Mouse (Mus musculus): ENCODE data around the gene Dnmt3b.
A peak's percentile ranks its signal among the peaks of the same experiment; 100 is the strongest.

The Dnmt3b gene

DNA sequence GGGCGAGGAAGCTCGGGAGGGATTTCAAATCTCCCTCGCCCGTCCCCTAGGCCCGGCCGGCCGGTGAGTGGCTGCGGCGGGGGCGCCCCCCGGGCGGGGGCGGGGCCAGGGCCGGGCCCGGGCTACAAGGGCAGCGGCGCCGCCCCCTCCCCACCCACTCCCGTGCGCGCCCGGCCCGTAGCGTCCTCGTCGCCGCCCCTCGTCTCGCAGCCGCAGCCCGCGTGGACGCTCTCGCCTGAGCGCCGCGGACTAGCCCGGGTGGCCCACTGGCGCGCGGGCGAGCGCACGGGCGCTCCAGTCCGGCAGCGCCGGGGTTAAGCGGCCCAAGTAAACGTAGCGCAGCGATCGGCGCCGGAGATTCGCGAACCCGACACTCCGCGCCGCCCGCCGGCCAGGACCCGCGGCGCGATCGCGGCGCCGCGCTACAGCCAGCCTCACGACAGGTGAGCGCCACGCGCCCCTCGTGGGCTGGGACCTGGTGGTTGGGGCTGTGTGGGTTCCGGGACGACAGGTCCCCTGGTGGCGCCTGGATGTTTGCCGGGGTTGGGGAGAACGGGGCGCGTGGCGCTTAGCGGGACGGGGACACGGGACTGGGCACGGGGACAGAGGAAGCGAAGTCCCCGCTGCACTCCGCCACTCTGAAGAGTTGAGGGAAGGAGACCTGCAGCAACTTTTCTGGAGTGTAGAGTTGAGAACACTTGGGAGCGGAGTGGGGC is at the start of gene Dnmt3b:
Gene Dnmt3b, plus strand, starts transcription at position 153 of the 716 bp plus-strand sequence.
- H3K27me3 ChIP-seq (ENCODE audit: control insufficient read depth, insufficient read depth, low read length, poor library complexity, severe bottlenecking), result no peaks in the 10 kb centered on the region
- H3K36me3 ChIP-seq (ENCODE audit: control insufficient read depth, insufficient read depth, low read length, poor library complexity, severe bottlenecking), result no peaks in the 10 kb centered on the region
- peak; percentile 70 for DNase-seq (ENCODE audit: low read depth, low spot score)

DNA sequence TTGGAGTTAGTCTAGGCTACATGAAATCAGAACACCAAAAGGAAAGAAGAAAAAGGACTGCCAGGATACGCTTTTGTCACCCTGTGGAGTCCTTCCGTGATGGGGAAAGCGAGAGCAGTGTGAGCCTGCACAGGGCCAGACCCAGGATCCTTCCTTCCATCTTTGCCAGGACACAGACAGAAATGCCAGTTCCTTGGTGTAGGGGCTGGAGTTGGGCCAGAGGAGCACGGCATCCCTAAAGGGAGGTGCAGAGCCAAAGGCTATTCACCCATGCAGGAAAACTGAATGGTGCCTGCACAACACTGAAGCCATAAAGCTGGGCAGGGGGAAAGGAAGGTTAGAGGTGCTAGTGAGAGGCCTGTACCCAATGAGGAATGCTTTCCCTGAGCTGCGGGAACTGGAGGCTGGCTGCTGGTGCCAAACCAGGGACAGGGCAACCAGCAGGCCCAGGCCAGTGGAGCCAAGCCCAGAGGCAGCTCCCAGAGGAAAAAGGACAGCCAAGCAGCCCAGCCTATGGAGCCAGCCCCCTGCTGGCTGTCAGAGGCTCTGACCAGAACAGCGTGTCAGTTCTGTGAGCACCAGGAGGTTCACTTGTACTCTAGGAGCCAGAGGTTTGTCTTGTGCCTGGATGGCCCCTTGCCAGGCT is 49.1 kb upstream of the Dnmt3b start:
- H3K36me3 ChIP-seq (ENCODE audit: control insufficient read depth, insufficient read depth, low read length, poor library complexity, severe bottlenecking), result no peaks in the 10 kb centered on the region
- no peak for DNase-seq (ENCODE audit: low read depth, low spot score)
- no peaks in the 10 kb centered on the region for H3K27me3 ChIP-seq (ENCODE audit: control insufficient read depth, insufficient read depth, low read length, poor library complexity, severe bottlenecking)

DNA sequence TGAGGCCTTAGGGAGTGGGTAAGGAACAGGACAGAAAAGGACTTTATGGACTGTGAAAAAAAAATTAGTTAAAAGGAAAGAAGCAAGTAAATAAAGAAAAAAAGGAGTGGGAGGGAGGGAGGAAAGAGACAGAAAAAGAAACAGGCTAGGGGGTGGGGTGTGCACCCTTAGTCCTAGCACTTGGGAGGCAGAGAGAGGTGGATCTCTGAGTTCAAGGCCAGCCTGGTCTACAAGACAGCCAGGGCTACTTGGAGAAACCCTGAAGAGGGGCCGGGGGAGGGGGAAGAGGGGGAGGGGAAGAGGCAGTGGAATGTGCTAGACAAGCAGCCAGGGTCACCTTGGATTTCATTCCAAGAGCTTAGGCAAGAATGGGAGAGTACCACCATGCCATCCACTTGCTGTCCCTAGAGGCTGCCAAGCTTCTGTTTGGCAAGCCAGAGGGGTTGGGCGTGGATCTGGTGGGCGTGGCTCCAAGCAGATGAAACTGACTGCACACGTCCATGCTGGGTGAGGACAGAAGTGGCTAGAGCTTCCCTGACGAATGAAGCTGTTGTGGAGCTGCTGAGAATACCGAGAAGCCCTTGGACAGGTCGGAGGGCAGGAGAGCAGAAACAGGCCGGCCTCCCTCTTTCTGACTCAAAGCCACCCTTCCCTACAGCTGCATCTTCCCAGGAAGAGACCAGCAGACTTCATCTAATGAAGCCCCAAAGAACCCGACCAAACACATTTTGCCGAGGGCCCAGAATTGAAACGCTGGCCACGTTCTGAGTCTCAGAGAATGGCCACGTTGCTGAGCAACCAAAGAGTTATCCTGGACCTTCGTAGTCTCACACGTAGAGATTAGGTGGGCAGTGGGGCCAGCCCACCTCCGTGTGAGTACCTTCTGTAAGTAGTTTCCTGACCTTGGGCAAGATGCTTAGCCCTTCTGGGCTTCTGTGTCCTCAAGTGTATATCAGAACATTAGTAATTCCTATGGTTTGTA is 48.3 kb upstream of the Dnmt3b start:
- H3K36me3 ChIP-seq (ENCODE audit: control insufficient read depth, insufficient read depth, low read length, poor library complexity, severe bottlenecking), result no peaks in the 10 kb centered on the region
- DNase-seq (ENCODE audit: low read depth, low spot score), result no peak
- no peaks in the 10 kb centered on the region for H3K27me3 ChIP-seq (ENCODE audit: control insufficient read depth, insufficient read depth, low read length, poor library complexity, severe bottlenecking)

DNA sequence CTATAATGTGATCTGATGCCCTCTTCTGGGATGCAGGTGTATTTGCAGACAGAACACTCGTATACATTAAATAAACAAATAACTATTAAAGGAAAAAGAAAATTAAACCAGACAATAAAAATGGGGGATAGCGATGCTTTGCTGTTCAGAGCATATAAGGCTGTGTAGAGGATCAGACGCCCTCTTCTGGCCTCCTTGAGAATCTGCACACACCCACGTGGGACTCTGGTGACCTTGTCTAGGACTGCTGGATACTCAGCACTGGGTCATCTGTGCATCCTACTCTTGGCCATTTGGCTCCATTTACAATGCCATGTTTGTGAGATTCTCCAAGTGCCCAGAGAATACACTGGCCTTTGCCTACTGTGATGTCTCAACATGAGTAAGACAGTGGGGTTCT is 45.5 kb upstream of the Dnmt3b start:
- no peak for DNase-seq (ENCODE audit: low read depth, low spot score)
- Histone ChIP-seq H3K27me3 (ENCODE audit: control insufficient read depth, insufficient read depth, low read length, poor library complexity, severe bottlenecking) (no peaks in the 10 kb centered on the region), H3K36me3 (ENCODE audit: control insufficient read depth, insufficient read depth, low read length, poor library complexity, severe bottlenecking) (no peaks in the 10 kb centered on the region)

DNA sequence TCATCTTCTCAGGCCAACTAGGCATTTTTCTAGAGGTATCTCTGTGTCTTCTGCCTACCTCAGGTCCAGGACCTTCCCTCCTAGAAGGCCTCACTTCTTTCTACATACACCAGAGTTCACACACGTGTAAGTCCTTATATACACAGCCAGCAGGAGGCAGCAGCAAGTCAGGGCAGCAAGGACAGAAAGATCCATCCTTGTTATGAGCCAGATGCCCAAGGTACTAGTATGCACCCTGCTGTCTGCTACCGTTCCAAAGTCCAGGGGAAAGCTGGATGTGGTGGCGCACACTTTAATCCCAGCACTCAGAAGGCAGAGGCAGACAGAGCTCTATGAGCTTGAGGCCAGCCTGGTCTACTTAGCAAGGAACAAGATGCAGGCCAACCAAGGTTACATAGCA is 42.8 kb upstream of the Dnmt3b start:
- DNase-seq (ENCODE audit: low read depth, low spot score), result peak; percentile 20
- H3K27me3 ChIP-seq (ENCODE audit: control insufficient read depth, insufficient read depth, low read length, poor library complexity, severe bottlenecking), result no peaks in the 10 kb centered on the region
- no peaks in the 10 kb centered on the region for H3K36me3 ChIP-seq (ENCODE audit: control insufficient read depth, insufficient read depth, low read length, poor library complexity, severe bottlenecking)

DNA sequence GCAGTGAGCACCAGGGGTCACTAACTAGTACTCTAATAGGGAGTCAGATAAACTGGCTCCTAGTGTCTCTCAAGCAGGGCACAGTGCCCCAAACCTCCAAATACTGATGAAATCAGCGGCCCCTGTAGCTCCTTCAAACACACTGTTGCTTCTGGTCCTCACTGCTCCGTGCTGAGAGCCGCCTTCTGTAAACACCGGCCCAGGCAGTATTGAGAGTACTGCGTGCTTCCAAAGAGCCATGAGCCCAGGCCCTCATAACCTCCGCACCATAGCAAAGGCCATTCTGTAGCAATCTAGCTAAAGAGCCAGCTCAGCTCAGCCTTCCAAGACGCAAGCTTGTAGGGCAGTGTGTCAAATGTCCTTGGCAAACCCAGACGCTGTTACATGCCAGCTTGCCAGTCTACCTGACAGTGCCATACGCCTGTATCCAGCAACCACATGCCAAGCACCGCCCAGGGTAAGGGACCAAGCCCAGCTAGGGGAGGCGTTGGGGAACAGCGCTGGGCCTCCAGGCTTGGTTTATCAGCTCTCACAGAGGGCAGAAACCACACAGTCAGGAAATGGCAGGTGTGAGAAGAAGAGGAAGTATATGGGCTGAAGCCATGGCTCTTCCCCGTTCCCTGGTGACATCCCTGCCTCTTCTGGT is 41.3 kb upstream of the Dnmt3b start:
- peak; percentile 50 for DNase-seq (ENCODE audit: low read depth, low spot score)
- no peaks in the 10 kb centered on the region for H3K36me3 ChIP-seq (ENCODE audit: control insufficient read depth, insufficient read depth, low read length, poor library complexity, severe bottlenecking)
- H3K27me3 ChIP-seq (ENCODE audit: control insufficient read depth, insufficient read depth, low read length, poor library complexity, severe bottlenecking), result no peaks in the 10 kb centered on the region

DNA sequence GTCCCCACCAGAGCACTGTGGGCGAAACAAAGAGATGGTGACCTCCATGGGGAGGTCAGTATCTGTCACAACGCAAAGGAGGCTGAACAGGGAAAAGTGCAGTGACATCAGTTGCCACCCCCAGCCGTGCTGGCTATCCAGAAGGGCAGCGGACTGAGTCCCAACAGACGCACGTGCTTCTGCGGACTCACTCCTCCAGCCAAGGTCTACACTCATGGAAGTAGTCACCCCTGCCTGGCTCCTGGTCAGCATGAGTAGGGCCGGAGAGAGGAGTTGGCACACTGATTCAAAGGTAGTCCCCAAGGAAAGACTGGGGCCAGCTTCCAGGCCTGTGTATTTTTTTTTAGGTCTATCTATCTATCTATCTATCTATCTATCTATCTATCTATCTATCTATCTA is 40.2 kb upstream of the Dnmt3b start:
- Histone ChIP-seq H3K27me3 (ENCODE audit: control insufficient read depth, insufficient read depth, low read length, poor library complexity, severe bottlenecking) (no peaks in the 10 kb centered on the region), H3K36me3 (ENCODE audit: control insufficient read depth, insufficient read depth, low read length, poor library complexity, severe bottlenecking) (no peaks in the 10 kb centered on the region)
- no peak for DNase-seq (ENCODE audit: low read depth, low spot score)

DNA sequence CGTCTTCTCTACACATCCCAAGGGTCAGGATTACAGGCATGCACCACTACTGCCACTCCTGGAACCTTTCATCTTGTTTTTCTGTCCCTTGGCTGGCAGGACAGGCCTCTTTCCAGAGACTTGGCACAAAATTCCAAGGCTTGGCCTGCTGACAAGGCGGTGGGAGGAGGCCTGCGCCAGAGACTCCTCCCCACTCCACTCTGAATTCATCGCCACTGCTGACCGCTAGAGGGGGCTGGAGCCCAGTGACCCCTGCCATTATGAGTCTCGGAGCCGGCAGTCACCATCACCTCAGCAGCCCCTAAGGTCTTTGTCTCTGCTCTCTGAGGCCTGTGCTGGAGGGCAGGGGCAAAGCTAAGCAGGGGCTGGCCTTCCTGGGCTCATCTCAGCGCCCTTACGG is 39.7 kb upstream of the Dnmt3b start:
- H3K36me3 ChIP-seq (ENCODE audit: control insufficient read depth, insufficient read depth, low read length, poor library complexity, severe bottlenecking), result no peaks in the 10 kb centered on the region
- peak; percentile 79 for DNase-seq (ENCODE audit: low read depth, low spot score)
- no peaks in the 10 kb centered on the region for H3K27me3 ChIP-seq (ENCODE audit: control insufficient read depth, insufficient read depth, low read length, poor library complexity, severe bottlenecking)

DNA sequence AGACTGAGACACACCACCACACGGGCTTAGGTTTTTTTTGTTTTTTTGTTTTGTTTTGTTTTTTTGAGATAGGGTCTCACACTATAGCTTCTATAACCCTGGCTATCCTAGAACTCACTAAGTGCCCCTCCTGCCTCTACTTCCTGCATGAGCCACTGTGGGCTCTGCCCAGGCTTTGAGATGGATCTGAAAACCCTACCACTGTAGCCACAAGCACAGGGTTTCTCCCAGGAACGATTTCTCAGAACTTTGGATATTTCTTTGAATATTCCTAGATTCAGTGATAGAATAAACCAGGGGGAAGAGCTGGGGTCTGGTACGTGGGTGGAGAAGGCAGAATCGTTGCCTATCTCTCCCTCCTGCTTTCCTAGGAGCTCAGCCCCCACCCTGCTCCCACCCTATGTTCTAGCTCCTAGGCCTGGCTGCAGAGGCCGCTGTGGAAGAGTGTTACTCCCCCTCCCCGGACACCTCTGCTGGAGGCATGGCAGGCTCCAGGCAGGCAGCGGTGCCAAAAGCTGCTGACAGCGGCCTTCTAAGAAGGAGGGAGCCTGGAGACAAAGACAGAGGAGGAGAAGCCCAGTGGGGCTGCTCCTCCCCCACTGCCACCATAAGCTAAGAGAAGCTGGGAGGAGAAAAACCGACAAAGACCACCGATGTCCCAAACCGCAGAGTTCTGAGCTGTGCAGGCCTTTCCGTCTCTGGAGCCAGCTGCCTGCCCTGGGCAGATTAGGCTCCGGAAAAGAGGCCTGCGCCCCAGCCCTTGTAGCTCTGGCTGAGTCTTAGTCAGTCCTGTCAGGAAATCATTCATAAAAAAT is 38.6 kb upstream of the Dnmt3b start:
- H3K36me3 ChIP-seq (ENCODE audit: control insufficient read depth, insufficient read depth, low read length, poor library complexity, severe bottlenecking), result no peaks in the 10 kb centered on the region
- DNase-seq (ENCODE audit: low read depth, low spot score), result no peak
- no peaks in the 10 kb centered on the region for H3K27me3 ChIP-seq (ENCODE audit: control insufficient read depth, insufficient read depth, low read length, poor library complexity, severe bottlenecking)

DNA sequence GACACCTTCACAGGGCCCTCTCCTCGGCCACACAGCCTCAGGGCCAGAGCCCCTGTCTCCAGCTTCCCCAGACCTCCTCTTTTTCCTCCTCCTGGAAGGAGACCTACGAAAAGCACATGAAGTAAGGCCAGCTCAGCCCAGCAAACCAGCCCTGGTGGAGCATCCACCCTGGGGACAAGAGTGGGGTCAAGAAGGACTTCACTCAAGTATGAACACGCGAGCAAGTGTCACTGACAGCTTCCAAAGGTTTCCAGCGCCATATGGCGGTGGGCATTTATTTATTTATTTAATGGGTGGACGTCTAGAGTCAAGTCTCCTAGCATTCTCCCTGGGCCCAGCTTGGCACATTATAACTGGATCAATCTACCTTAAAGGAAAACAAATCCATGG is 38.0 kb upstream of the Dnmt3b start:
- no peak for DNase-seq (ENCODE audit: low read depth, low spot score)
- Histone ChIP-seq H3K36me3 (ENCODE audit: control insufficient read depth, insufficient read depth, low read length, poor library complexity, severe bottlenecking) (no peaks in the 10 kb centered on the region), H3K27me3 (ENCODE audit: control insufficient read depth, insufficient read depth, low read length, poor library complexity, severe bottlenecking) (no peaks in the 10 kb centered on the region)

DNA sequence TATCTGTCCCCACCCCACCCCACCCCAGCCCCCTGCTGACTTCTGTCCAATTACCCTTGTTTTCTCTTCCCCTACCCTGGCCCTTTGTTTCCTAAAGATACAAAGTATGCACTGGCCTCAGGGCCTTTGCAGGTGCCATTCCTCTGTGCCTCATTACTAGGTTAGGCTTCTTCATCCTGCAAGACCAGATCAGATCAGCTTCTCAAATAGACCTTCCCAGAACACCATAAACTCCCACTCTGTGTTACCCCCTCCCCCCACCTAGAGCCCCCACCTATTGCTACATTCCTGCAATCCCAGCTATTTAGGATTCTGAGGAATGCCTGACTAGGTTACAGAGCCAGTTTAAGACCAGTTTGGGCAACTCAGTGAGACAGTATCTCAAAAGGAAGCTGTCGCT is 37.5 kb upstream of the Dnmt3b start:
- no peak for DNase-seq (ENCODE audit: low read depth, low spot score)
- Histone ChIP-seq H3K27me3 (ENCODE audit: control insufficient read depth, insufficient read depth, low read length, poor library complexity, severe bottlenecking) (no peaks in the 10 kb centered on the region), H3K36me3 (ENCODE audit: control insufficient read depth, insufficient read depth, low read length, poor library complexity, severe bottlenecking) (no peaks in the 10 kb centered on the region)

DNA sequence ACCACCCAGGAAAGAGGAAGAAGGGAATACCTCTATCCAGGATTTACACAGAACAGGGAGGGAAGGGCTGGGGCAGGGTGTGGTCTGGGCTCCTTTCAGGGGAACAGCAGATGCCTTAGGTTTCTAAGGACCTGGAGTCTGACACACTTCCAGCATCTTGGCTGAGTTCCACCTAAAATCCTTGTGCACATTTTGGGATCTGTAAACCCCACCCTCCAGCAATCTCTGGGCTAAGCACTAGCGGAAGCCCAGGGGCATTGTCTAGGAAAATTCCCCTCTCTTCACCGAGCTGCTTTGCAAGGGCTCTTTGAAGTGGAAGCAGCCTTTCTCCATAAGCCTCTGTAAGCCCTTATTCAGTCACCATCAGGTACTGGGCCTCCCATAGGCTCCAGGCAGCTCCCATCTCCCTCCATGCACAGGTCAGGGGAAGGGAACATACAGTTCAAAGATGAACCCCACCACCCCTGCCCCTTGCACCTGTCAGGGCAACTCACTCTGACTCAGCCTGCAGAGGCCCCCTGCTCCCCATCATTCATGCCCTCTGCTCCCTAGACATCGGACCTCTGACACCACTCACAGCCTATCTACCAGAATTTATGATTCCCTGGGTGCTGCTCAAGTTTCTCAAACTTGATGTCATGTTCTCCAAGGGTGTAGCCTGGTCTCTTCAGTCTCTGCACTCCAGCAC is 36.5 kb upstream of the Dnmt3b start:
- Histone ChIP-seq H3K36me3 (ENCODE audit: control insufficient read depth, insufficient read depth, low read length, poor library complexity, severe bottlenecking) (peaks cover 3% of the 10 kb centered on the region; the same call in 1 of the 2 replicates), H3K27me3 (ENCODE audit: control insufficient read depth, insufficient read depth, low read length, poor library complexity, severe bottlenecking) (no peaks in the 10 kb centered on the region)
- DNase-seq (ENCODE audit: low read depth, low spot score), result no peak

DNA sequence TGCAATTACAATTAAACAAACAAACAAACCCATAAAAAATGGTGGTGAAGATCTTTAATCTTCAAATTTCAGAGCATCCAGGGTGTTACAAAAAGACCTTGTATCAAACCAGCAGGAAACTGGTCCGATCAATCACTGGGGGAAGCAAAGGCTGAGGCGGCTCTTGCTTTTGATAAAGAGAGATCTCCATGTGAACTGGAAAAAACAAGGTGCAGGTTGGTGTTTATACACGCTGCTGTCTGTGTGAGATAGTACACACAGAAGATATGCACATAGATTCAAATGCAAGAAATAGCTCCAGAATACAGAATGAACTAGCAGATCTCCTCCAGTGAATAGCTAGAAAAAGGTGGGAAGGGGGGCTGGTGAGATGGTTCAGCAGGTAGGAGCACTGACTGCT is 32.4 kb upstream of the Dnmt3b start:
- no peaks in the 10 kb centered on the region for H3K27me3 ChIP-seq (ENCODE audit: control insufficient read depth, insufficient read depth, low read length, poor library complexity, severe bottlenecking)
- DNase-seq (ENCODE audit: low read depth, low spot score), result no peak
- H3K36me3 ChIP-seq (ENCODE audit: control insufficient read depth, insufficient read depth, low read length, poor library complexity, severe bottlenecking), result peaks cover 17% of the 10 kb centered on the region

Measured in splenic B cell, adult 2 months (primary cell).